Mouse (Mus musculus) cerebellum, adult 2 months (tissue): Measurements from ENCODE around the gene Ubxn10. TPM values are rescaled to one million over a fixed set of nuclear protein-coding genes. Genes with fewer than 3 reads are reported as not detected.

Source experiments
- DNase-seq, 2 experiments: peaks; one replicate each; pipeline ENCODE4 v3.0.0; 2021
- H3K27ac ChIP-seq: fragments of 200-500 bp; 2 replicates; pipeline ENCODE4 v1.5.1; 2012; ENCODE audit warnings: low read length, control low read depth, inconsistent platforms; ENCODE audit not compliant: insufficient read depth
- H3K27me3 ChIP-seq: fragments of 200-500 bp; 2 replicates; pipeline ENCODE4 v1.6.1; 2012; ENCODE audit warnings: inconsistent platforms, mild to moderate bottlenecking, low read length, moderate library complexity; ENCODE audit not compliant: control insufficient read depth, insufficient read depth
- H3K4me1 ChIP-seq: fragments of 200-500 bp; 2 replicates; pipeline ENCODE4 v1.6.1; 2011; ENCODE audit warnings: low read length; ENCODE audit not compliant: control insufficient read depth, insufficient read depth
- H3K4me3 ChIP-seq: fragments of 200-500 bp; replicated peaks from 2 replicates; pipeline ENCODE3; 2011; ENCODE audit warnings: mild to moderate bottlenecking, low read depth, low read length, control low read depth; ENCODE audit not compliant: insufficient read depth
- CTCF ChIP-seq: fragments of 200-500 bp; IDR thresholded peaks from 2 replicates; pipeline ENCODE4 v1.5.1; 2011; ENCODE audit warnings: low read depth, mild to moderate bottlenecking, control low read depth, low read length, moderate library complexity, borderline replicate concordance; ENCODE audit not compliant: insufficient read depth
- POLR2A ChIP-seq: fragments of 200-500 bp; IDR thresholded peaks from 2 replicates; pipeline ENCODE4 v1.6.1; 2011; ENCODE audit warnings: low read length, control low read depth, borderline replicate concordance; ENCODE audit not compliant: insufficient read depth
- WGBS: fragments of 180-500 bp; shearing (Covaris S2); methylation state at CpG from one replicate; pipeline ENCODE4 v1.1.7; 2018; 5-methylcytosine and 5-hydroxymethylcytosine counted together
- polyA plus RNA-seq: library from polyadenylated mRNA; depleted of rRNA; stranded (reverse); fragments of >200 nt; gene quantifications from 2 replicates; pipeline ENCODE4 v1.2.3, GENCODE M21; 2012

Gene Ubxn10
- polyA plus RNA-seq, 1 experiment, result 1.9 TPM

GRCm38 (mm10) chr4:138748369-138749072, 11.6 kb upstream of the Ubxn10 start:
- TF ChIP-seq CTCF (peak; percentile 83), POLR2A (no peak)
- Histone ChIP-seq H3K4me1 (no peaks in the 10 kb centered on the region; the same call in 1 of the 2 replicates), H3K4me3 (no peak overlapping the region), H3K27me3 (no peaks in the 10 kb centered on the region), H3K27ac (no peak overlapping the region)
- DNase-seq, result peak; percentile 57 to 63
- 58% methylated on average over 8 of the region's 8 CpGs for WGBS

DNA sequence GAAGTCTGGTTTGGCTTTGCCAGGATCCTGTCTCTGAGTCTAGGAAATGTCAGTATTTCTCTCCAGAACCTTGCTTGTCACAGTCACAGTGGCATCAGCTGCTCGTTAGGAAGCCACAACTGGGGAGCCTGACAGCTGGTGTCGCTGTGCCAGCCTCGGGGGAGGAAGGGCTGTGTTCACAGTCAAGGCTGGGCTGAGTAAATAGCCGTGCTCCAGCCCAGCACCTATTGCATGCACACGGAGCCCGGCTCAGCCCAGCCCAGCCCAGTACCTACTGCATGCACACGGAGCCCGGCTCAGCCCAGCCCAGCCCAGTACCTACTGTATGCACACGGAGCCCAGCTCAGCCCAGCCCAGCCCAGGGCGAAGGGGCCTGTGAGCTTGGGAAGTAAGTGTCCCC, 10.9 kb upstream of the Ubxn10 start:
- Histone ChIP-seq H3K4me3 (no peak overlapping the region), H3K4me1 (no peaks in the 10 kb centered on the region), H3K27ac (no peak overlapping the region), H3K27me3 (no peaks in the 10 kb centered on the region)
- WGBS, result 50% methylated on average over 10 of the region's 10 CpGs
- TF ChIP-seq POLR2A (no peak), CTCF (no peak)
- DNase-seq, result no peak

DNA sequence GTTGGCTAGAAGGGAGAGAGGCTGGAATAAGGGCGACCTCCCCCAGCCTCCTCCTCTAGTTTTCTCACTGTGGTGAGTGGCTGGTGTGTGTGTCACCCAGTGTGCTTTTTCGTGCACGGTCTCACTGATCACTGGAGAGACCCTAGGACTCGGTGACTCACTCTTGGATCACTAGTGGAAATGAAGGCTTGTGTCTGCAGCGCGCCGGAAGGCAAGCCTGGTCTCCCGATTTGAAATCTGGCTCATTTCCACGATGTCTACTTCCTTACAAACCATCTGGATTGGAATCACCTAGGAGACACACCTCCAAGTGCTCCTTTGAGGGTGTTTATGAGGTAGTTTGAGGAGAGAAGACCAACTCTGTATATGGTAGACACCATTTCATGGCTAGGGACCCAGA, 9.9 kb upstream of the Ubxn10 start:
- TF ChIP-seq POLR2A (no peak), CTCF (no peak)
- WGBS, result 82% methylated on average over 9 of the region's 9 CpGs
- Histone ChIP-seq H3K4me1 (no peaks in the 10 kb centered on the region), H3K4me3 (no peak overlapping the region), H3K27ac (no peak overlapping the region), H3K27me3 (no peaks in the 10 kb centered on the region)
- DNase-seq, result no peak

GRCm38 (mm10) chr4:138745884-138746283, 8.9 kb upstream of the Ubxn10 start:
- H3K4me3 ChIP-seq, result no peak overlapping the region
- no peaks in the 10 kb centered on the region for H3K27me3 ChIP-seq
- DNase-seq, result no peak
- no peak for TF ChIP-seq CTCF
- TF ChIP-seq POLR2A, result no peak
- whole genome bisulfite sequencing, result 80% methylated on average over 4 of the region's 4 CpGs
- H3K4me1 ChIP-seq, result no peaks in the 10 kb centered on the region
- no peak overlapping the region for H3K27ac ChIP-seq

- Histone ChIP-seq H3K27ac (no peak overlapping the region), H3K4me1 (peaks cover 10% of the 10 kb centered on the region), H3K4me3 (no peak overlapping the region), H3K27me3 (no peaks in the 10 kb centered on the region)
- DNase-seq, result peak; percentile 47 to 57
- WGBS, result 38% methylated on average over 7 of the region's 7 CpGs
- TF ChIP-seq CTCF (no peak), POLR2A (no peak)
These were observed 2.3 kb upstream of the Ubxn10 start for GRCm38 (mm10) chr4:138739136-138739851.

- Histone ChIP-seq H3K4me1 (peaks cover 10% of the 10 kb centered on the region), H3K4me3 (no peak overlapping the region), H3K27me3 (no peaks in the 10 kb centered on the region), H3K27ac (no peak overlapping the region)
- WGBS, result 84% methylated on average over 4 of the region's 4 CpGs
- DNase-seq, result no peak
- no peak for TF ChIP-seq CTCF
- no peak for TF ChIP-seq POLR2A
These were observed 2.1 kb downstream of the Ubxn10 start for GRCm38 (mm10) chr4:138734863-138735262.

DNA sequence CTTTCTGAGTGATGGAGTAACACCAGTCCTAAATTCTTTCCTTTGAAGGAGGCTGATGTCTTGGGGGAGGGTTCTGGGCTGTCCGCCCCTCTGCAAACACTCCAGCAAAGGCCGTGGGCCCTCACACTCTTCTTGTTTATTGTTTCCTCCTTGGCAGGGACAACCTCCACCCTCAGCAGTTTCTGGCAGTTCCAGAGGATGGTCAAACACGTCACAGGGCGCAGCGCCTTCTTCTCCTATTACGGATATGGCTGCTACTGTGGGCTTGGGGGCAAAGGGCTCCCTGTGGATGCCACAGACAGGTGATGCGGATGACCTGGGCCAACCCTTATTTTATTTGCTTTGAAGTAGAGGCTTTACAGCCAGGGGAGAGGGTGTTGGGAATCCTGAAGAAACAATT, 2.9 kb downstream of the Ubxn10 start:
- peaks cover 7% of the 10 kb centered on the region; the same call in 1 of the 2 replicates for H3K4me1 ChIP-seq
- 92% methylated on average over 7 of the region's 7 CpGs for WGBS
- TF ChIP-seq CTCF (no peak), POLR2A (no peak)
- no peak overlapping the region for H3K4me3 ChIP-seq
- no peak overlapping the region for H3K27ac ChIP-seq
- no peaks in the 10 kb centered on the region for H3K27me3 ChIP-seq
- no peak for DNase-seq

GRCm38 (mm10) chr4:138729018-138729703, 7.8 kb downstream of the Ubxn10 start:
- no peak for TF ChIP-seq POLR2A
- H3K4me3 ChIP-seq, result no peak overlapping the region
- H3K27me3 ChIP-seq, result no peaks in the 10 kb centered on the region
- H3K27ac ChIP-seq, result no peak overlapping the region
- 53% methylated on average over 9 of the region's 9 CpGs for WGBS
- DNase-seq, result no peak
- peaks cover 15% of the 10 kb centered on the region for H3K4me1 ChIP-seq
